Mouse (Mus musculus) left cerebral cortex, adult 11 months (tissue): ENCODE data around the gene Svopl.

Source experiments
- DNase-seq: peaks from one replicate; pipeline ENCODE4 v3.0.0; 2022; ENCODE audit warnings: low spot score

Svopl gene

DNA sequence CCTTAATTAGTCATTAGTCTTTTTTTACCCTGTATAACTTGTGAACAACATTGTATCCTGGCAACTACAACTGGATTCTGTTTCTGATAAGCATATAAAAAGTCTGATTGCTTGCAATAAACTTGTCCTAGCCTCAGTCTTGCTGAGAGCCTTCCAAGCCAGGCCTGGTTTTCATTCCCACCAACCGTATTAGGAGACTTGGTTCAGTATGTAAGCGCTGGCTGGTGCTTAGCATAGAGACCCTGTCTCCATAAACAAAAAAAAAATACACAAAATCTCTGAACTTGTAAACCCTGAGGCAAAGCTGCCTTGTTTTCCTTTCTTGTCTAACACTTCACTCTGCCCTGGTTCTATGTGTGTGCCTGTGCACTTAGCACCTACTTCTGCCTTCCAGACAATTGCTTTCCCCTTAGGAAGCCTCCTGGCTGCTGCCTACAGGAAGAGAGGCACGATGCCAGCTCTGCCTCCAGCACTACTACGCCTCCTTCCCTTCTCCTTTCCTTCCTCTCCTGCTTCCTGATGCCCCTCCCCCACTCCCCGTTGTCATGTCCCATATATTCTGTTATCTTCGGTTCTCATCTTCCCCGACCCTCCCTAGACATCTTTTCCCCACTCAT lies 14.8 kb downstream of the Svopl start:
- no peak for DNase-seq

DNA sequence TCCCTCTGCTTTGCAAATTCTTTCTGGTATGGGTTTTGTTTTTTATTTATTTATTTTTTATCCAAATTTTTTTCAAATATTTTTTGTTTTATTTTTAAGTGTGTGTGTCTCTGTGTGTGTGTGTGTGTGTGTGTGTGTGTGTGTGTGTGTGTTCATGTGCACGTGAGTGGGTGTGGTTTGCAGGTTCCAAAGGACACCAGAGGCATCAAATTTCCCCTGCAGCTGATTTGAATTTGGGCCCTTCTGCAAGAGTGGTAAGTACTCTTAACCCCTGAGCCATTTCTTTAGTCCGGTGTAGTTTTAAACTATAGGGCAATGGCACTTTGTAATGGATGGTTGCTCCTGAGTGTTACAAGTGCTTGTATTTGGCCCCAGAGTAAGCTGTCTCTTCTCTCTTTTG lies 18.6 kb downstream of the Svopl start:
- no peak for DNase-seq

GRCm38 (mm10) chr6:38027771-38028170 lies 19.0 kb downstream of the Svopl start:
- DNase-seq = no peak

DNA sequence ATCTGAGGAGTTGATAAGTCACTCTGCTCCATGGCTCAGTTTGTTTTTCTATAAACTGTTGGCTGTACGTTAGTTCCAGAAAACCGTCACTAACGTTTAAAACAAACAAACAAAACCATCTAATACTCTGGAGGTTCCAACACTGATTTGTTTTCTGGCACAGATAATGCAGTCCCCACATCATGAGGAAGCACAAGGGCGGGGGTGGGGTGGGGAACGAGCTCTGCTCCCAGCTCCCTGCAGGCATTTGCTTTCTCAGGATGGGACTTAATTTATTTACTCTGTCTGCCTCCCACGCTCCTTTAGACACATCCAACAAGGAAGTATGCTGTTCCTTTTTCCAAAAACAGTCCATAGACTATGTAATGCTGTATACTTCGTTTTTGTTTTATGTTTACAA lies 23.5 kb downstream of the Svopl start:
- DNase-seq = no peak

DNA sequence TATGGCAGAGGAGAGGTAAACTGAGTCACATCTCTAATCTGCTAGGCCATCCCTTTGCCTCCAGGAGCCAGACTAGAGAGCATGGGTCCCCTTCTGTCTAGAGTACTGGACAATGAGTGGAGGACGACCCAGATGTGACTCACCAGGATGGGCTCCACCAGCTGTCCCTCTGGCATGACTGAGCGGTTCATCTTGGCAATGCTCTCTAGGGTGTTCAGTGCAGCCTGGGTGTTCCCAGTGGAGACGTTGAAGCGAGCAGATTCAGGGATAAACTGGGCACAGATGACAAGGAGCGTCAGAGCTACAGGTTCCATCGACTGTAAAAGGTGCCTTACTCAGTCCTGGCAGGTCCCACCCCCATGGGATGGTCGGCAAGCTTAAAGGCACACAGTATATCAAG lies 25.4 kb downstream of the Svopl start:
- DNase-seq = no peak

DNA sequence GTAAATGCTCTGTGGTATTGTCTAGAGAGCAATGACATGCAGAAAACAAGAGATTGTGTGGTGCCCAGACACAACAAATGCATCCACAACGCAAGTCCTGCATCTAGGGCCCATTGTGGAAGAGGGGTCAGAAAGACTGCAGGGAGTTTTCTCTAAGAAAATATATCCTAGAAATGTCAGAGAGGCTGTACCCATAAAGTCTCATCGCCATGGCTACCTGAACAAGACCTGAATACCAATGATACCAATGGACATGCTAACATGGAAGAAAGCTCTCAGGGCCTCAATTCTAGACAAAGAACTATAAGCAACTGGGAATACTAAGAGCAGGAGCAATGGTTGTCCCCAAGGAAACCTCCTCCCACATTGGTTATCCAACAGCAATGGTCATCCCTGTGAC lies 34.0 kb downstream of the Svopl start:
- DNase-seq = no peak

DNA sequence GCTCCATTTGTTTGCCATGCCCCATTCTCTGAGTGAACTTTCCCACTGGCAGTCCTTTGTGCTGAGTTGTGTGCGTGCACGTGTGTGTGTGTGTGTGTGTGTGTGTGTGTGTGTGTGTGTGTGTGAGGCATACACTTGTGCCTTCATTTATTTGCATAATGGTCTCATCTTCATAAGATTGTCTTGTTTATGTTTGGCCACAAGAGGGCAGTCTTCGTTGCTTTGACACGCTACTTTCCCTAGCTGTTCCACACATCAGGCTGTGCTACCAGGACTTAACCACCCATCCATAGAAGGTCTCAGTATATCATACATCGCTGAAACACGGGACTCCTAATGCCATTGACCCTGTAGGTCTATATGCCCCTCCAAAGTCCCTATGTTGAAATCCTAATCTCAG lies 39.3 kb downstream of the Svopl start:
- peak; percentile 21 for DNase-seq

DNA sequence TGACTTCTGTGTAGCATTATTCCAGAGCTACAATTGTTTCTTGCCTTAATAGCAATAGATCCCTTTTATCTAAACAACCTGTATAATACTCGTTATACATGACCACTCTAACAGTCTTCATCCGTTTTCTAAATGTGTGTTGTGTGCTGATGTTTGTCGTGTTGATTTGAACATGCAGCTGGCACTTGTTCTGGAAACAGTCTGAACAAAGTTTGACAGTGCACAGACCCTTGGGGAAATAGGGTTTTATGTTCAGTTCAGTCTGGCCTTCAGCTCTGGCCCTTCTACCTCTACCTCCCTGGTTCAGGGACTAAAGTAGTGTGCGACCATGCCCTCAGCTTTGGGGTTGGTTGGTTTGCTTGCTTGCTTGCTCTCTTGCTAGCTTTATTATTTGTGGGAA lies 79.4 kb downstream of the Svopl start:
- DNase-seq = no peak

GRCm38 (mm10) chr6:37951306-37951705 lies 95.5 kb downstream of the Svopl start:
- no peak for DNase-seq

GRCm38 (mm10) chr6:37936498-37936897 lies 110.3 kb downstream of the Svopl start:
- DNase-seq = no peak
